Mouse (Mus musculus) liver, adult (tissue): ENCODE measurements around the gene 4930555G01Rik.
"Not testable (repeated sequence)": the region's sequence is repeated elsewhere in the genome, so short reads cannot be mapped to it uniquely, and the experiment has no call there.

ENCODE experiments used
- GATA4 ChIP-seq: IDR thresholded peaks from 2 replicates; pipeline ENCODE4 v1.6.1; 2014; ENCODE audit warnings: mild to moderate bottlenecking, low read length; ENCODE audit not compliant: insufficient replicate concordance

Gene 4930555G01Rik

DNA sequence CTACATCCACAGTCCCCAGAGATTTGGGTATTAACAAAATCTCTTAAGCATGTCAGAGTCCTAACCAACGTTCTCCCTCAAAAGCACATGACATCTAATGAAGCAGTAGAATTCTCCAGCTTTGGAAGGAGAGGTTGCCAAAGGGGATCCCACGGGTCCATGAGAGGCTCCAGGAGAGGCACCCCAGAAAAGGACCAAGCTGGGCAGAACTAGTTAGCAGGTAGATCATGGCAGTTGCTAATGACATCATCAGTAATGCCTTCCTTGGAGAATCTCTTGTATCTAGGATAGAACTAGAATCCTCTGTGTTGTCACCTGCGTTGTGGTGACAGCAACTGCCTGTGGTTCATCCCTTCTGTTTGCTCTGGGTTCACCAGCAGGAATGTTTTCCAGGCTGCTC, at the start of gene 4930555G01Rik:
Gene 4930555G01Rik, plus strand, starts transcription at position 301 of the 400 bp plus-strand sequence.
- not testable (repeated sequence) for TF ChIP-seq GATA4

- TF ChIP-seq GATA4 = not testable (repeated sequence)
Measured at GRCm38 (mm10) chr14:5015591-5015990, 34.8 kb upstream of the 4930555G01Rik start, which contains the start of gene Gm3298. TSS of gene Gm3298 (plus strand) at chr14:5015891.

GRCm38 (mm10) chr14:5070611-5071490, 20.4 kb downstream of the 4930555G01Rik start, which contains the start of gene Gm8281:
TSS of gene Gm8281 (plus strand) at chr14:5071040.
- TF ChIP-seq GATA4 = not testable (repeated sequence)
